Mouse (Mus musculus): ENCODE results near the gene Acy3.
"Not testable (repeated sequence)": the region's sequence is repeated elsewhere in the genome, so short reads cannot be mapped to it uniquely, and the experiment has no call there.

The Acy3 gene

DNA sequence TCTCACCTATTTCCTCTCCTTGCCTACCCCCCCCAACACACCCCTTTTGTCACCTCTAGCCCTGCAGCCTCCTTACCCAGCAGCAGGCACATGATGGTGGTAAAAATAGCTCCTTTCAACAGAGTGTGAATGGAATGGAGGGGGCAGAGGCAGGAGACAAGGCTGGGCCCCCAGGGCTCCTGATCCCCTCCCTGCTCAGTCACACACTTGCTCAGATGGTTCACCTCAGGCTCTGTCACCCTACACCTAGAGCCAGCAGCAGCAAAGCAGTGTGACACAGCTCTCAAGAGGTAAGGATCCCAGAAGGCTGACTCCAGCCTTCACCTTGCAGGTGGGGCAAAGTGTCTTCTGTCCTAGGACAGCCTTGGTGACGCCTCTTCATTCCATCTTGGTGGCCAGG is 16.7 kb downstream of the Acy3 start, which contains the start of gene Doc2g:
TSS of gene Doc2g (plus strand) at position 202 of the 400 bp plus-strand sequence.
- DNase-seq (ENCODE audit: low read depth, low spot score) = no peak

DNA sequence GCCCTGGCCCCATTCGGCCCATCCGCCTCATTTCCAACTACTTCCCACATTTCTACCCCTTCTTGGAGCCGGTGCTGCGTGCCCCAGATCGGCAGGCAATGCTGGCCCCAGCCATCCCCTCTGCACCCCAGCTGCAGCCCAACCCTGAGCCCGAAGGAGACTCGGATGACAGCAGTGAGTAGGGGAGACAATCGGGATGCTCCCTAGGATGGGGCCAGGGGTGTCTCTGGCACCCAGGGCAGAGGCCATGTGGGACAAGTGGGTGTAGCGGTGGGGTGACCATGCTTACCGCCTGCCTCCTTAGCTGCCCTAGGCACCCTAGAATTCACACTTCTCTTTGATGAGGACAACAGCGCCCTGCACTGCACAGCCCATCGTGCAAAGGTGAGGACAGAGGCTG is 17.3 kb downstream of the Acy3 start:
- DNase-seq (ENCODE audit: low read depth, low spot score) = no peak

GRCm38 (mm10) chr19:4004331-4004730 is 18.0 kb downstream of the Acy3 start:
- no peak for DNase-seq (ENCODE audit: low read depth, low spot score)

DNA sequence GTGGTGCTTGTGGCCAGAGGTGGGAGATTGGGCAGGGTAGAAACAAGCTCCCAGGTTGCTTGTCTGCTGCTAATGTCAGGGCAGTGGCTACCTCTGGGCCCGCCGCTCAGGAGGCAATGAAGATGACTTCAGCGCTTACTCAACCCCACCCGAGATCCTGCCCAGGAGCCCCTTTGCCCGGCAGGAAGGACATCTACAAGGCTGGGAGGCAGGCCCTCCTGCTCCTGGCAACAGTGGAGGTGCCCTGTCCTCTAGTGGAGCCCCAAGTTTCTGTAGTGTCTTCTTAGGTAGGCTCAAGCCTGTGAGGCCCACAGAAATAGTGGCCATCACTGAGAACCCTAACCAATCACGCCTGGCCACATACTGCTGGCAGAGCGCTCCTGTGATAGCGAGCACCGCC is 18.7 kb downstream of the Acy3 start:
- no peak for DNase-seq (ENCODE audit: low read depth, low spot score)

GRCm38 (mm10) chr19:4005971-4006370 is 19.6 kb downstream of the Acy3 start:
- no peak for DNase-seq (ENCODE audit: low read depth, low spot score)

DNA sequence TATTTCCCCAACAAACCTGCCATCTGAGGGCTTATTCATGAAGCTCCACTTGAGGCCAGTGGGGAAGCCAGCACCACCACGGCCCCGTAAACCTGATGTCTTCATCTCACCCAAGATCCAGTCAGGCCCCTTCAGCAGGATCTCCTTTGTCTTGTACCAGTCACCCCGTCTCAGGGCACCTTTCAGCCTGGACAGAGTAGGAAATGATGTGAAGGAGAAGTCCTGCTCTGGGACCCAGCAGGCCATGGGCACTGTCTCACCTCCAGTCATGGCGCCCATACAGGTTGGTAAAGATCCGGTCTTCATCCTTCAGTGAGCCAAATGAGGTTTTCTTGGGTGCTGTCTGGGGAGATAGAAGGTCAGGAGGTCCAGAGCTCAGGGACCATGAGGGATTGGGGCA is 24.7 kb downstream of the Acy3 start:
- no peak for DNase-seq (ENCODE audit: low read depth, low spot score)

- DNase-seq (ENCODE audit: low read depth, low spot score) = peak; percentile 99
Observed at GRCm38 (mm10) chr19:4012432-4013022, 26.2 kb downstream of the Acy3 start, which contains the start of gene Ndufv1. Ndufv1 (minus strand) TSS chr19:4012806.

DNA sequence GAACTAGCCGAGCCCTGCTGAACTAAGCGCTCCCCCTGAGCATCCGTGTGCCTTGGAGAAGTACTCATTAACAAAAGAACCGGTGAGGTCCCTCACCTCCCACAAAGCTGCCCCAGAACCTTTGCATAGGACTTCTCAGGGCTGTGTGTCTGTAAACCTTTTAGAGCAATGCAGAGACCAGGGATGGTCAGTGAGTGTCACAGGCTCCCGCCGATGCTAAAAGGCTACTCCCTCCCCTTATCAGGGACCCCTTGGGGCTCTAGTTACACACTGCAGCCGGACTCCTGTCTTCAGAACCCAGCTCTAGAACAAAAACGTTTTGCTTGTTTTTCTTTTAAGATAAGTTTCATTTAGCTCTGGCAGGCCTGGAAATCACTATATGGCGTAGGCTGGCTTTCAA is 26.7 kb downstream of the Acy3 start:
- no peak for DNase-seq (ENCODE audit: low read depth, low spot score)

DNA sequence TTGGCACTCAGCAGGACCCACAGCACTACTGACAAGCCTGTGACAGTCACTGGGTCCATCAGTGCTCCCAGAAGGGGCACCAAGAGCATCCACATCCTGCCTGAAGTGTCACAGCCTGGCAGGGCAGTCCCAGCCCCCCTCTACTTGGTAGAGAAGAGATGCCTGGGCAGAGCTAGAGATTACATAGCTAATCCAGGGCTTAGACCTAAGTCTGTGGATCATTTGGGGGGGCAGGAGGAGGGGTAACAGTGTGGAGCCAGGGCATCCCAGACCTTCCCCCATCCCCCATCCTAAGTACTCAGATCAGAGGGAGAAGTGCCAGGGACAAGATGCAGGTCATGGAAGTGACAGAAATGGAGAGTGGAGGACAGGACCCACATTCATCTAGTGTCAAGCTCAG is 28.4 kb downstream of the Acy3 start:
- DNase-seq (ENCODE audit: low read depth, low spot score) = no peak

- no peak for DNase-seq (ENCODE audit: low read depth, low spot score)
Observed at GRCm38 (mm10) chr19:4015635-4016034, 29.3 kb downstream of the Acy3 start.

DNA sequence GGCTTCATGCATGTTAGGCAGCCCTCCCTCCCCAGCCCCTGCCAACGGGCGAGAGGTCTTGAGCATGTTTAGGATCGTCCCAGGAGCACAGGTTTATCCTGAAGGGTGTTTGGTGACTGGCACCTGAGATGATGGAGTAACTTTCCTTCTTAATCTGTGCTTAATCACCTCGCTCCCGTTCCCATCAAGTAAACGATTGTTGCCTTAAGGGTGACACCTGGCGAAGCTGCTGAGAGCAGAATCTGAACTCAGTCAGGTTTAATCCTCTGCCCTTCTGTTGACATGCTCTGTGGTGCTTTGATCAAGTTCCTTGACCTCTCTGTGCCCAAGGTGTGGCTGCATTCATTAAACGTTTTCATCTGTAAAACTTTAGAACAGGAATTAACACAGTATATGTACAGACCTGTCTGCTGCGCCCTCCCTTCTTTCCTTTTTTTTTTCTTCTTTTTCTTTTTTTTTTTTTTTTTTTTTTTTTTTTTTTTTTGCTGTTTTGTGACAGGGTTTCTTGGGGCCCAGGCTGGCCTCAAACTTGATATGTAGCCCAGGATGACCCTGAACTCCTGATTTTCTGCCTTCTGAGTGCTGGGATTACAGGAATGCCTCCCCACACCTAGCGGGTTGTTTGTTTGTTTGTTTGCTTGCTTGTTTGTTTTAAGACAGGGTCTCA is 31.7 kb downstream of the Acy3 start:
- DNase-seq (ENCODE audit: low read depth, low spot score) = no peak

GRCm38 (mm10) chr19:4018743-4019583 is 32.6 kb downstream of the Acy3 start:
- DNase-seq (ENCODE audit: low read depth, low spot score) = peak; percentile 67

- no peak for DNase-seq (ENCODE audit: low read depth, low spot score)
Observed at GRCm38 (mm10) chr19:4023185-4023584, 36.8 kb downstream of the Acy3 start.

DNA sequence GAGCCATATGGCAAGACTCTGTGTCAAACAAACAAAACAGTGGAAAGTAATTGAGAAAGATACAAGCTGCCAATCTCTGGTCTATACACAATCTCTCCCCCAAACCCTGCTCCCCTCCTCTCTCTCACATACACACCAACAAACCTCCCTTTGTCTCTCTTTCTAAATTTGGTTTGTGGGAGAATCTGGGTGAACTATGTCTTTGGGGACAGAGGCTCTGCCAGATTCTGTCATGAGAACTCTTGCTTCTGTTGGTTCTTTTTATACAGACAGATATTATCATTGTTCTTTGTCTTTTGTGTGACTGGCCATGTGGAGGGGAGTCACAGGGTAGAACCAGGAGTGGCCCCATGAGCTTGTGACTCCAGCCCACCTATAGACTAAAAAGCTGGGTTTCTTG is 41.2 kb downstream of the Acy3 start:
- DNase-seq (ENCODE audit: low read depth, low spot score) = peak; percentile 60

DNA sequence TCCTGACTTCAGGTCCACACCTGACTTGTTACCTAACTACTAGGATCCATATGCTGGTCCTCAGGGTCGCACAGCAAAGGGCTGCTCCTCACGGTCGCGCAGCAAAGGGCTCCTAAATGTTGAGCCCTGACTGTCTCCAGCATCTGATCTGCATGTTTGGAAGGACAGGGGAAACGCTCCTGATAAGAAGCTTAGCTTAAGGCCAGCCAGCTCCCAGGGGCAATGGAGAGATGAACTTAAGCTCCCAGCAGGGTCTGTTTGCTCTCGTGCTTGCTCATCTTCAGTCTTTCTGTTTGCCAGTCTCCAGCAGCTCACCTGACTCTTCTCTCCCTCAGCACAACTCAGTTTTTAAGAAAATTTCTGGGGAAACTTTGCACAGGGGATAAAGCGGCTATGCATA is 46.3 kb downstream of the Acy3 start:
- no peak for DNase-seq (ENCODE audit: low read depth, low spot score)

GRCm38 (mm10) chr19:4033298-4033697 is 46.9 kb downstream of the Acy3 start:
- DNase-seq (ENCODE audit: low read depth, low spot score) = no peak

- DNase-seq (ENCODE audit: low read depth, low spot score) = no peak
Observed at GRCm38 (mm10) chr19:4033742-4034141, 47.4 kb downstream of the Acy3 start.

DNA sequence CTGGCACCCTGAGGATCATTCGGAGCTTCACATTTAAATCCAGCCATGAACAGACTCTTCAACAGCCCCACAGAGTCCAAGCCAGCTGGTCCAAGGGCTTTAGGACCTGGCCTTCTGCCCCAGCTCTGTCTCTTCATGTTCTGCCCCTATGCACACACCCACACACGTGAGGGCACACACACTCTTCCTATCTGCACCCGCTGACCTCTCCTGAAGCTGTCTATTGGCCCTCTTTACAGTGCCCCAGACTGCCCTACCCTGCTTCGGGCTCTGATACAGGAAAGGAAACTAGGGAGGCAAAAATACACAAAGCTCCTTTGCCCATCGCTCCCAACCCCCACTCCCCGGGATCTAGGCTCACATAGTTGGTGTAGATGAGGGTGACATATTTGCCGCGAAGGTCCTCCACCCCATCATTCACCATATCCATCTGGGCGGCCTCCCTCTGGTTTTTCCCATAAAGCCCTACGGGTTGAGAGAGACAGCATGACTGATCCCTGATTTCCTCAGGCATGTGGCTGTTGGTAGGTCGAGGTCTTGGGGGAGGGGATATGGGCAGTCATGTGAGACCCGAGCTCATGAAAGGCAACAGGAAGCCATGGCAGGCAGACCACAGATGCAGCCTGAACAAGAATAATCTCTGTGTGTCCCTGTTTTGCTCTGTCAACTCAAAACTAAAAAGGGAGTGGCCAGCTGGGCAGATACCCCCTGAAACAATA is 50.1 kb downstream of the Acy3 start:
- DNase-seq (ENCODE audit: low read depth, low spot score) = no peak

GRCm38 (mm10) chr19:4037154-4037787 is 50.9 kb downstream of the Acy3 start:
- not testable (repeated sequence) for DNase-seq (ENCODE audit: low read depth, low spot score)

GRCm38 (mm10) chr19:4037788-4038232 is 51.4 kb downstream of the Acy3 start, which contains the start of gene Gstp1:
Gstp1 (minus strand) TSS chr19:4037985.
- peak; percentile 80 for DNase-seq (ENCODE audit: low read depth, low spot score)

All from telencephalon, adult 2 months (tissue).